9 mouse cellular contexts compared by ENCODE assay signal in the genomic region with DNA sequence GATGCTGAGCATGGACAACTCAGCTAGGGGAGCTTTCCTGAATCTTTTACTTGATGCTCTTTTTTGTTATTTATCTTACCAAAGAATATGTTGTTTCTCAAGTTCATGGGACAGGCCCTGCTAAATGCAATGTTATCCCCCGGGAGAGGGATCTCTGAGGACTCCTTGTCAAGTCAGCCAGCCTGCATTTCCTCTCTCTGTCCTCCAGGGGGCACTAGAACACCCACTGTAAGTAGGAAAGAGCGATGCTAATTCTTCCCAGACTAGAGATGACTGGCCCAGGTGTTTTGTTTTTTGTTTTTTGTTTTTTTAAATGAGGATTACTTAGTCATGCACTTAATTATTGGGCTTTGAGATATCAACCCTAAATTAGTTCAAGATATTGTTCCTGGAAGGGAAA.
DNase-seq lines count a peak whose midpoint lies in the region; ATAC-seq and TF ChIP-seq lines count a peak whose summit lies in the region.
"Had no signal": no experiment of that assay in that cellular context is flagged by ENCODE, and none has a peak within 500 bp of the region (broad histone marks: within the 10 kb centered on the region; RNA-seq: fewer than 3 reads in every experiment).

No protein-coding gene starts in this region.

- H3K27ac ChIP-seq in embryonic facial prominence, embryonic 10.5 days (replicated peaks): no peak overlapping the region
- H3K27ac ChIP-seq in kidney, postnatal 0 days: no peak overlapping the region
- H3K27ac ChIP-seq: limb, embryonic 12.5 days had no signal

- H3K4me3 ChIP-seq in embryonic facial prominence, embryonic 10.5 days: no peak overlapping the region
- H3K4me3 ChIP-seq in kidney, postnatal 0 days (replicated peaks; ENCODE audit: low read depth, low read length): no peak overlapping the region
- H3K4me3 ChIP-seq: limb, embryonic 12.5 days had no signal

- peak; percentile 22 to 26 for DNase-seq in adrenal gland, adult 18-20 months (ENCODE audit: low spot score in 2 of 2)
- DNase-seq in adrenal gland, adult 8-10 months: no peak
- peak; percentile 48 for DNase-seq in urinary bladder, postnatal 25 days (ENCODE audit: low spot score)
- DNase-seq in urinary bladder, postnatal 10 days (ENCODE audit: low spot score): no peak
- peak; percentile 35 for DNase-seq in embryonic facial prominence, embryonic 10.5 days (ENCODE audit: low spot score)
- DNase-seq in kidney, postnatal 0 days (ENCODE audit: low spot score): peak; percentile 68
- DNase-seq in thymus, postnatal 36 days: peak; percentile 5 to 8

- H3K4me2 ChIP-seq in kidney, postnatal 0 days (ENCODE audit: low read length): no peak overlapping the region
- H3K4me2 ChIP-seq: limb, embryonic 12.5 days had no signal

- 28% methylated on average over 2 of the region's 2 CpGs for WGBS in embryonic facial prominence, embryonic 10.5 days
- WGBS in kidney, postnatal 0 days: 21% methylated on average over 2 of the region's 2 CpGs

- peaks cover 10% of the 10 kb centered on the region; the same call in 1 of the 2 replicates for H3K4me1 ChIP-seq in embryonic facial prominence, embryonic 10.5 days
- H3K4me1 ChIP-seq in kidney, postnatal 0 days (replicated peaks; ENCODE audit: insufficient read depth, low read length): no peaks in the 10 kb centered on the region

- peak; percentile 85 for TF ChIP-seq CTCF in kidney, postnatal 0 days (IDR thresholded peaks at IDR 0.05; ENCODE audit: low read depth)

- no peaks in the 10 kb centered on the region for H3K27me3 ChIP-seq in embryonic facial prominence, embryonic 10.5 days (replicated peaks; ENCODE audit: low read depth, poor library complexity, severe bottlenecking)
- no peaks in the 10 kb centered on the region for H3K27me3 ChIP-seq in kidney, postnatal 0 days (ENCODE audit: insufficient read depth, low read length)
- H3K27me3 ChIP-seq: limb, embryonic 12.5 days had no signal

- H3K36me3 ChIP-seq in embryonic facial prominence, embryonic 10.5 days (replicated peaks): no peaks in the 10 kb centered on the region
- H3K36me3 ChIP-seq in kidney, postnatal 0 days (ENCODE audit: insufficient read depth, low read length): no peaks in the 10 kb centered on the region
- H3K36me3 ChIP-seq: limb, embryonic 12.5 days had no signal

- H3K9ac ChIP-seq in kidney, postnatal 0 days (ENCODE audit: low read depth, low read length): no peak overlapping the region
- H3K9ac ChIP-seq: limb, embryonic 12.5 days had no signal

- H3K9me3 ChIP-seq in embryonic facial prominence, embryonic 10.5 days: no peaks in the 10 kb centered on the region
- H3K9me3 ChIP-seq in kidney, postnatal 0 days (replicated peaks; ENCODE audit: low read length): no peaks in the 10 kb centered on the region
- H3K9me3 ChIP-seq: limb, embryonic 12.5 days had no signal

- no peak for ATAC-seq in kidney, postnatal 0 days (replicated peaks; ENCODE audit: low FRiP score, low read depth)
- ATAC-seq in megakaryocyte, adult 5-6 weeks (ENCODE audit: poor library complexity, severe bottlenecking): peak; percentile 49; the same call in 1 of the 2 replicates

Comparison
In these comparisons a context has a peak if more than half of its experiments do, and no peak if none do; other contexts are left out.
1. DNase-seq: peak in adrenal gland, adult 18-20 months (2 of 2), urinary bladder, postnatal 25 days (single experiment), embryonic facial prominence, embryonic 10.5 days (single experiment), kidney, postnatal 0 days (single experiment) and thymus, postnatal 36 days (2 of 2); none in adrenal gland, adult 8-10 months (single experiment) and urinary bladder, postnatal 10 days (single experiment).